Mouse (Mus musculus): ENCODE results near the gene Senp3. TPM values are rescaled to one million over a fixed set of nuclear protein-coding genes. Genes with fewer than 3 reads are reported as not detected.
A peak's percentile ranks its signal among the peaks of the same experiment; 100 is the strongest.

Senp3 gene
- polyA plus RNA-seq, 1 experiment from 2014 or later: 116 TPM

DNA sequence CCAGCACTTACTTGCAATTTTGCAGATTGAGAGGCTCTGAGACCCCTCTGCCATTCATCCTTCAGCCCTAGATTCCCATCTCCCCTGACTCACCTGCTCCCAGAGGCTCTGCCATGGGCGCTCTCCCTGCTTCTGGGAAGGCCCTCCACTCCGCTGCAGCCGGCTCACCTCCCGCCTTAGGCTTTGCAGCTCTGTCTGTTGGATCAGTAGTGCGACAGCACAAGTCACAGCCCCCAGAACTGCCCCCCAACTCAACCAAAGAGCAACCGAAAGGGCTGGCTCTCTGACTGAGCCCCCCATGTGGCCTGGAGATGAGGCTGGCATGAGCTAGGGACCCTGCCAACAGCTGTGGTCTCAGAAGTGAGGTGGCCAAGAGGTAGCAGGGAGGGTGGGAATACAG, 3.1 kb upstream of the Senp3 start:
- 83% methylated on average over 6 of the region's 6 CpGs for WGBS
- Histone ChIP-seq H3K4me1 (replicated peaks) (peaks cover 47% of the 10 kb centered on the region), H3K27ac (no peak overlapping the region), H3K9me3 (no peaks in the 10 kb centered on the region), H3K4me3 (no peak overlapping the region), H3K36me3 (peaks cover 7% of the 10 kb centered on the region), H3K27me3 (ENCODE audit: insufficient read depth, poor library complexity, severe bottlenecking) (peaks cover 15% of the 10 kb centered on the region; the same call in 1 of the 2 replicates)
- DNase-seq (ENCODE audit: low spot score): no peak

DNA sequence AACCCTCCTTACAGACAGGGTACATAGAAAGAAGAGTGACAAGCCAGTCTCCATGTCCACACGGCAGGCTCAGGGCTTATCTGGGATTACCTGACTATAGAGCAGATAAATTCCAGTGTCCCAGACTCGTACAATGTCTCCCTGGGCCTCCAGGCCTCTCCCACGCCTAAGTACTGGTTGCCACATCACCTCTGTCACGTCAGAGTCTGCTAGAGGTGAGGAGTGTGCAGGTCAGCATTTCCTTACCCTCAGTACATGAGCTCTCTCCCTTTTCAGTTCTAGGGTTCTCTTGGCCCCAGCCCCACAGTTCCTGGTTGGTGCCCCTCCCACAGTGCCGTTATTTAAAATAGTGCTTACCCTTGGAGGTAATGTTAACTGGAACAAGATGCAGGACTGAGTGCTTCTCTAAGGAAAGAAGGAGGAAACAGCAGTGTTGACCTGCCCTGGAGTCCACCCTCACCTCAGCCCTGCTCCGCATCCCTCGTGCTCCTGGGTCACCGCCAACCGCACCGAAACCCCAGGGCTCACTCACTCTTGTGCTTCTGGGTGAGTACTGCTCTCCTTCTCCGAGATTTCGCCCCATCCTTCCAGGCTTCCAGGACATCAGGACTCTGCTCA, 2.4 kb upstream of the Senp3 start:
- H3K27ac ChIP-seq: peak overlapping the region; percentile 41
- H3K36me3 ChIP-seq: peaks cover 14% of the 10 kb centered on the region
- WGBS: 86% methylated on average over 12 of the region's 12 CpGs
- peaks cover 15% of the 10 kb centered on the region; the same call in 1 of the 2 replicates for H3K27me3 ChIP-seq (ENCODE audit: insufficient read depth, poor library complexity, severe bottlenecking)
- DNase-seq (ENCODE audit: low spot score): no peak
- no peak overlapping the region for H3K4me3 ChIP-seq
- H3K9me3 ChIP-seq: no peaks in the 10 kb centered on the region
- H3K4me1 ChIP-seq (replicated peaks): peaks cover 50% of the 10 kb centered on the region

- H3K4me3 ChIP-seq: no peak overlapping the region
- peaks cover 50% of the 10 kb centered on the region for H3K4me1 ChIP-seq (replicated peaks)
- peaks cover 15% of the 10 kb centered on the region; the same call in 1 of the 2 replicates for H3K27me3 ChIP-seq (ENCODE audit: insufficient read depth, poor library complexity, severe bottlenecking)
- peak overlapping the region; percentile 84; the same call in 1 of the 2 replicates for H3K27ac ChIP-seq
- DNase-seq (ENCODE audit: low spot score): no peak
- peaks cover 21% of the 10 kb centered on the region for H3K36me3 ChIP-seq
- 79% methylated on average over 7 of the region's 7 CpGs for WGBS
- H3K9me3 ChIP-seq: no peaks in the 10 kb centered on the region
Observed at GRCm38 (mm10) chr11:69683576-69683975, 1.7 kb upstream of the Senp3 start.

- DNase-seq (ENCODE audit: low spot score): peak; percentile 90
- no peaks in the 10 kb centered on the region for H3K9me3 ChIP-seq
- H3K27ac ChIP-seq: peak overlapping the region; percentile 84
- H3K36me3 ChIP-seq: peaks cover 26% of the 10 kb centered on the region
- peaks cover 50% of the 10 kb centered on the region for H3K4me1 ChIP-seq (replicated peaks)
- WGBS: 28% methylated on average over 12 of the region's 12 CpGs
- peak overlapping the region; percentile 82 for H3K4me3 ChIP-seq
- peaks cover 15% of the 10 kb centered on the region; the same call in 1 of the 2 replicates for H3K27me3 ChIP-seq (ENCODE audit: insufficient read depth, poor library complexity, severe bottlenecking)
Observed at GRCm38 (mm10) chr11:69682840-69683533, 1.1 kb upstream of the Senp3 start.

- H3K4me3 ChIP-seq: peak overlapping the region; percentile 82
- WGBS: 29% methylated on average over 24 of the region's 24 CpGs
- peak overlapping the region; percentile 93 for H3K27ac ChIP-seq
- H3K4me1 ChIP-seq (replicated peaks): peaks cover 50% of the 10 kb centered on the region
- no peaks in the 10 kb centered on the region for H3K9me3 ChIP-seq
- H3K27me3 ChIP-seq (ENCODE audit: insufficient read depth, poor library complexity, severe bottlenecking): peaks cover 14% of the 10 kb centered on the region; the same call in 1 of the 2 replicates
- no peak for DNase-seq (ENCODE audit: low spot score)
- peaks cover 33% of the 10 kb centered on the region for H3K36me3 ChIP-seq
Observed at GRCm38 (mm10) chr11:69682209-69682839, 440 bp upstream of the Senp3 start.

GRCm38 (mm10) chr11:69680136-69680855, 1.6 kb downstream of the Senp3 start:
- peaks cover 38% of the 10 kb centered on the region for H3K4me1 ChIP-seq (replicated peaks)
- peaks cover 53% of the 10 kb centered on the region for H3K36me3 ChIP-seq
- no peak for DNase-seq (ENCODE audit: low spot score)
- H3K4me3 ChIP-seq: peak overlapping the region; percentile 82
- H3K27ac ChIP-seq: no peak overlapping the region; the same call in 1 of the 2 replicates
- no peaks in the 10 kb centered on the region for H3K9me3 ChIP-seq
- peaks cover 7% of the 10 kb centered on the region; the same call in 1 of the 2 replicates for H3K27me3 ChIP-seq (ENCODE audit: insufficient read depth, poor library complexity, severe bottlenecking)
- WGBS: 91% methylated on average over 30 of the region's 30 CpGs

DNA sequence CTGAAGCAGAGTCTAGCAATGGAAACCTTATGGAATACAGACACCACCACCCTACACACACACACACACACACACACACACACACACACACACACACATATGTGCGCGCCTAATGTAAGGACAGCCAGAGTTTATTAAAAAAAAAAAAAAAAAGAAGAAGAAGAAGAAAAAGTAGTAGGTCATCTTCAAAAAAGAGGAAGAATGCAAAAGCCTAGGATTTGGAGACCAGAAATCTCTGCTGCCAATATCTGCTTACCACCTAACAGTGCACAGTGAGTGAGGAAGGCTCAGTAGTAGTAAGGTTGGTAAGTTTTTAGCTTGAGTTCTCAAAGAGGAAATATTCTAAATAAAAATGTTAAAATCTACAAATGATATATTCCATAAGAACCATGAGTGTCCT, 2.7 kb downstream of the Senp3 start:
- Histone ChIP-seq H3K4me3 (no peak overlapping the region), H3K27ac (no peak overlapping the region), H3K4me1 (replicated peaks) (peaks cover 38% of the 10 kb centered on the region), H3K27me3 (ENCODE audit: insufficient read depth, poor library complexity, severe bottlenecking) (no peaks in the 10 kb centered on the region; the same call in 1 of the 2 replicates), H3K36me3 (peaks cover 65% of the 10 kb centered on the region), H3K9me3 (no peaks in the 10 kb centered on the region)
- no peak for DNase-seq (ENCODE audit: low spot score)
- WGBS: 97% methylated on average over 2 of the region's 2 CpGs

- WGBS: under 1% methylated on average over 36 of the region's 36 CpGs
- H3K36me3 ChIP-seq: peaks cover 89% of the 10 kb centered on the region
- H3K4me3 ChIP-seq: peak within 1 kb of the TSS; percentile 100
- peak; percentile 100 for DNase-seq (ENCODE audit: low spot score)
- no peaks in the 10 kb centered on the region for H3K9me3 ChIP-seq
- peaks cover 26% of the 10 kb centered on the region for H3K4me1 ChIP-seq (replicated peaks)
- peak within 1 kb of the TSS; percentile 98 for H3K27ac ChIP-seq
- no peaks in the 10 kb centered on the region for H3K27me3 ChIP-seq (ENCODE audit: insufficient read depth, poor library complexity, severe bottlenecking)
Observed at GRCm38 (mm10) chr11:69672211-69672706, 9.6 kb downstream of the Senp3 start, which contains the start of gene Eif4a1. TSS of gene Eif4a1 (minus strand) at chr11:69672423.

- no peaks in the 10 kb centered on the region for H3K27me3 ChIP-seq (ENCODE audit: insufficient read depth, poor library complexity, severe bottlenecking)
- peak overlapping the region; percentile 100 for H3K4me3 ChIP-seq
- no peak for DNase-seq (ENCODE audit: low spot score)
- H3K4me1 ChIP-seq (replicated peaks): peaks cover 26% of the 10 kb centered on the region
- H3K9me3 ChIP-seq: no peaks in the 10 kb centered on the region
- H3K27ac ChIP-seq: peak overlapping the region; percentile 98
- H3K36me3 ChIP-seq: peaks cover 88% of the 10 kb centered on the region
- WGBS: under 1% methylated on average over 43 of the region's 43 CpGs
Observed at GRCm38 (mm10) chr11:69671726-69672124, 10.2 kb downstream of the Senp3 start.

DNA sequence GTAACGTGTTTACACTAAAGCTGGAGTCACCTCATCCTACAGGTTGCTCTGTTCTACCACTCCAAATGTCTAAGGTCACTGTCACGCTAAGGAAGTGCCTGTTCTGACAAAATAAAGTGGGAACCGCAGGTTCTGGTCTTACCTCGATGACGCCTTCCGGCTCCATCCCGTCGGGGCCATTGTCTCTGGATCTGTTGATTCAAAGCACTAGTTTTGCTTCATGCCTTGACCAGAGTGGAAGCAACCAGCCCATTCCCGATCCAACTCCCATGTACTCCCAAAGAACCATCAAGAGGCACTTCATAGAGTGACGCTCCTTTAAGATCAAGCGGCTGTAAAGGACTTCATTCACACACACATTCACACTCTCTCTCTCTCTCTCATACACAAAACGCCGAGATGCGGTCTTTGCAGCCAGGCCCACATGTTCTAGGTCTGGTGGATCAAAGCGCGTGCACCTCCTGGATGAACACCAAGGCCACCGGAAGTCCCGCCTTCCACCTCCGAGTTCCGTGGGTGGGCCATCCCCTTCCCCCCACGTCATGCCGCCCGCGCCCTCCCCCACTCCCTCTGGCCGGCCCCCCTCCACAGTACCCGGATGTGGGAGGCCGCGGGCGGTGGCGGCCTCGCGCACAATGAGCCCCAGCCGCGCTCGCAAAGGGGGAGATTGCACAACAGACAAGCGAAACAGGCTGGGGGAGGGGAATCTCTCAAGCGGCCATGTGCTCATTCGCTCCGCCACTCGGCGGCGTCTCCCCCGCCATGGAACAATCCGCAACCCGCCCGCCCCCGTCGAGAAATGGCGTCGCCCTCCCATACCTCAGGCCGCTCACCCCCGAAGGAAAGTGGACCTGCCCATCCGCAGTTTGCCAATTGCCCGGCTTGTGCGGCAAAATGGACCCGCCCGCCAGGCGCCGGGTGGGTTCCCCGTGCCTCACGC, 10.8 kb downstream of the Senp3 start:
- peaks cover 26% of the 10 kb centered on the region for H3K4me1 ChIP-seq (replicated peaks)
- no peaks in the 10 kb centered on the region for H3K9me3 ChIP-seq
- 1% methylated on average over 61 of the region's 61 CpGs for WGBS
- H3K4me3 ChIP-seq: peak overlapping the region; percentile 100
- DNase-seq (ENCODE audit: low spot score): peak; percentile 93
- H3K27ac ChIP-seq: peak overlapping the region; percentile 98
- H3K27me3 ChIP-seq (ENCODE audit: insufficient read depth, poor library complexity, severe bottlenecking): no peaks in the 10 kb centered on the region
- H3K36me3 ChIP-seq: peaks cover 88% of the 10 kb centered on the region

- H3K4me3 ChIP-seq: no peak overlapping the region
- H3K9me3 ChIP-seq: no peaks in the 10 kb centered on the region
- no peak overlapping the region for H3K27ac ChIP-seq
- H3K36me3 ChIP-seq: peaks cover 81% of the 10 kb centered on the region
- H3K4me1 ChIP-seq (replicated peaks): peaks cover 39% of the 10 kb centered on the region
- no peaks in the 10 kb centered on the region for H3K27me3 ChIP-seq (ENCODE audit: insufficient read depth, poor library complexity, severe bottlenecking)
- 89% methylated on average over 3 of the region's 3 CpGs for WGBS
- no peak for DNase-seq (ENCODE audit: low spot score)
Observed at GRCm38 (mm10) chr11:69666665-69667005, 15.2 kb downstream of the Senp3 start.

Data from hindbrain, embryonic 10.5 days (tissue).